Mouse (Mus musculus): ENCODE data around the gene Rbbp6.

The Rbbp6 gene

GRCm38 (mm10) chr7:122970119-122970781, 4.8 kb downstream of the Rbbp6 start:
- in situ Hi-C loops (cut with MboI, MseI), result loop anchor here (10.0 kb wide), 1 partner anchor 805 kb away; no protein-coding TSS in a partner anchor

GRCm38 (mm10) chr7:122970864-122971420, 5.5 kb downstream of the Rbbp6 start:
- in situ Hi-C loops (cut with MboI, MseI), result loop anchor here (10.0 kb wide), 1 partner anchor 806 kb away; no protein-coding TSS in a partner anchor

- in situ Hi-C loops (cut with MboI, MseI), result loop anchor here (10.0 kb wide), 1 partner anchor 807 kb away; no protein-coding TSS in a partner anchor
These were observed 6.7 kb downstream of the Rbbp6 start for GRCm38 (mm10) chr7:122972006-122972689.

GRCm38 (mm10) chr7:122979514-122979913, 14.0 kb downstream of the Rbbp6 start:
- in situ Hi-C loops (cut with MboI, MseI), result loop anchor here (10.0 kb wide), 1 partner anchor 815 kb away; no protein-coding TSS in a partner anchor

- in situ Hi-C loops (cut with MboI, MseI), result no loop called here
These were observed 32.7 kb downstream of the Rbbp6 start for GRCm38 (mm10) chr7:122998189-122998588.

- in situ Hi-C loops (cut with MboI, MseI), result no loop called here
These were observed 34.4 kb downstream of the Rbbp6 start for GRCm38 (mm10) chr7:122999871-123000396.

GRCm38 (mm10) chr7:123000796-123001195, 35.3 kb downstream of the Rbbp6 start:
- in situ Hi-C loops (cut with MboI, MseI), result no loop called here

- in situ Hi-C loops (cut with MboI, MseI), result no loop called here
These were observed 36.0 kb downstream of the Rbbp6 start for GRCm38 (mm10) chr7:123001341-123002027.

GRCm38 (mm10) chr7:123002028-123002410, 36.5 kb downstream of the Rbbp6 start:
- in situ Hi-C loops (cut with MboI, MseI), result no loop called here

- in situ Hi-C loops (cut with MboI, MseI), result no loop called here
These were observed 37.7 kb downstream of the Rbbp6 start for GRCm38 (mm10) chr7:123003207-123003606.

- in situ Hi-C loops (cut with MboI, MseI), result no loop called here
These were observed 39.0 kb downstream of the Rbbp6 start for GRCm38 (mm10) chr7:123004442-123004841.

- in situ Hi-C loops (cut with MboI, MseI), result no loop called here
These were observed 40.8 kb downstream of the Rbbp6 start for GRCm38 (mm10) chr7:123006251-123006650.

GRCm38 (mm10) chr7:123007743-123008142, 42.3 kb downstream of the Rbbp6 start:
- in situ Hi-C loops (cut with MboI, MseI), result no loop called here

GRCm38 (mm10) chr7:123013466-123013865, 48.0 kb downstream of the Rbbp6 start:
- in situ Hi-C loops (cut with MboI, MseI), result no loop called here

- in situ Hi-C loops (cut with MboI, MseI), result no loop called here
These were observed 49.2 kb downstream of the Rbbp6 start for GRCm38 (mm10) chr7:123014729-123015128.

- in situ Hi-C loops (cut with MboI, MseI), result no loop called here
These were observed 52.1 kb downstream of the Rbbp6 start for GRCm38 (mm10) chr7:123017627-123018026.

GRCm38 (mm10) chr7:123025123-123025522, 59.6 kb downstream of the Rbbp6 start:
- in situ Hi-C loops (cut with MboI, MseI), result no loop called here

GRCm38 (mm10) chr7:123030295-123030694, 64.8 kb downstream of the Rbbp6 start:
- in situ Hi-C loops (cut with MboI, MseI), result loop anchor here (10.0 kb wide), 1 partner anchor 115 kb away; no protein-coding TSS in a partner anchor

GRCm38 (mm10) chr7:123030709-123031181, 65.3 kb downstream of the Rbbp6 start:
- in situ Hi-C loops (cut with MboI, MseI), result loop anchor here (10.0 kb wide), 1 partner anchor 114 kb away; no protein-coding TSS in a partner anchor

GRCm38 (mm10) chr7:123031211-123031743, 65.8 kb downstream of the Rbbp6 start:
- in situ Hi-C loops (cut with MboI, MseI), result loop anchor here (10.0 kb wide), 1 partner anchor 114 kb away; no protein-coding TSS in a partner anchor

- in situ Hi-C loops (cut with MboI, MseI), result loop anchor here (10.0 kb wide), 1 partner anchor 109 kb away; no protein-coding TSS in a partner anchor
These were observed 69.8 kb downstream of the Rbbp6 start for GRCm38 (mm10) chr7:123035314-123035713.
